Mouse (Mus musculus) heart, postnatal 0 days (tissue): ENCODE measurements around the gene Dusp12. TPM values are rescaled to one million over a fixed set of nuclear protein-coding genes. Genes with fewer than 3 reads are reported as not detected.

Experiments used
- ATAC-seq: fragments of 200-750 bp; cut with Nextera tagmentation; 2 replicates; pipeline ENCODE4 v1.8.0; 2017; ENCODE audit warnings: low read depth, moderate number of reproducible peaks, moderate library complexity; ENCODE audit not compliant: insufficient read depth
- DNase-seq: peaks from one replicate; pipeline ENCODE4 v3.0.0-alpha.2; 2016; ENCODE audit warnings: low spot score
- H3K27ac ChIP-seq: fragments of 300-500 bp; sonication (generic); 2 replicates; pipeline ENCODE4 v1.5.1; 2014; ENCODE audit warnings: low read depth, mild to moderate bottlenecking
- H3K27me3 ChIP-seq: fragments of 300-500 bp; sonication (generic); 2 replicates; pipeline ENCODE4 v1.6.1; 2014; ENCODE audit warnings: low read length, mixed read lengths; ENCODE audit not compliant: control insufficient read depth, insufficient read depth
- H3K36me3 ChIP-seq: fragments of 300-500 bp; sonication (generic); replicated peaks from 2 replicates; pipeline ENCODE4 v1.6.1; 2014; ENCODE audit warnings: low read length, mixed read lengths; ENCODE audit not compliant: control insufficient read depth, insufficient read depth
- H3K4me1 ChIP-seq: fragments of 300-500 bp; sonication (generic); 2 replicates; pipeline ENCODE4 v1.6.1; 2014; ENCODE audit warnings: antibody characterized with exemption; ENCODE audit not compliant: control insufficient read depth, insufficient read depth
- H3K4me2 ChIP-seq: fragments of 300-500 bp; sonication (generic); 2 replicates; pipeline ENCODE4 v1.6.1; 2014; ENCODE audit warnings: low read depth, mild to moderate bottlenecking, low read length, moderate library complexity
- H3K4me3 ChIP-seq: fragments of 300-500 bp; sonication (generic); 2 replicates; pipeline ENCODE4 v1.5.1; 2014; ENCODE audit warnings: low read depth, low read length
- H3K9ac ChIP-seq: fragments of 300-500 bp; sonication (generic); replicated peaks from 2 replicates; pipeline ENCODE4 v1.6.1; 2014; ENCODE audit warnings: low read depth, low read length, mixed read lengths
- H3K9me3 ChIP-seq: fragments of 300-500 bp; sonication (generic); replicated peaks from 2 replicates; pipeline ENCODE4 v1.6.1; 2016; ENCODE audit warnings: low read length; ENCODE audit not compliant: control insufficient read depth
- CTCF ChIP-seq: IDR thresholded peaks from 2 replicates; pipeline ENCODE4 v1.5.1; 2016; ENCODE audit warnings: antibody characterized with exemption, control low read depth, low read depth
- EP300 ChIP-seq: IDR thresholded peaks from 2 replicates; pipeline ENCODE4 v1.6.1; 2016; ENCODE audit warnings: antibody characterized with exemption, low read depth
- WGBS: fragments of 180-500 bp; shearing (Covaris S2); extraction: QIAGEN DNeasy Blood & Tissue Kit; methylation state at CpG from one replicate; pipeline ENCODE4 v1.1.7; 2014; 5-methylcytosine and 5-hydroxymethylcytosine counted together
- polyA plus RNA-seq: library from polyadenylated mRNA; unstranded; fragments of >200 nt; fragmentation: Nextera tagmentation; extraction: Ambion mirVana; gene quantifications from 2 replicates; pipeline ENCODE4 v1.2.1, GENCODE M21; 2015
- total RNA-seq: library from RNA; depleted of rRNA; stranded (reverse); fragments of >200 nt; gene quantifications from 2 replicates; pipeline ENCODE4 v1.2.3, GENCODE M21; 2014; ENCODE audit warnings: low replicate concordance

The Dusp12 gene
- total and polyA plus RNA-seq, 2 experiments from 2014 or later = 15.6 to 21.7 TPM

DNA sequence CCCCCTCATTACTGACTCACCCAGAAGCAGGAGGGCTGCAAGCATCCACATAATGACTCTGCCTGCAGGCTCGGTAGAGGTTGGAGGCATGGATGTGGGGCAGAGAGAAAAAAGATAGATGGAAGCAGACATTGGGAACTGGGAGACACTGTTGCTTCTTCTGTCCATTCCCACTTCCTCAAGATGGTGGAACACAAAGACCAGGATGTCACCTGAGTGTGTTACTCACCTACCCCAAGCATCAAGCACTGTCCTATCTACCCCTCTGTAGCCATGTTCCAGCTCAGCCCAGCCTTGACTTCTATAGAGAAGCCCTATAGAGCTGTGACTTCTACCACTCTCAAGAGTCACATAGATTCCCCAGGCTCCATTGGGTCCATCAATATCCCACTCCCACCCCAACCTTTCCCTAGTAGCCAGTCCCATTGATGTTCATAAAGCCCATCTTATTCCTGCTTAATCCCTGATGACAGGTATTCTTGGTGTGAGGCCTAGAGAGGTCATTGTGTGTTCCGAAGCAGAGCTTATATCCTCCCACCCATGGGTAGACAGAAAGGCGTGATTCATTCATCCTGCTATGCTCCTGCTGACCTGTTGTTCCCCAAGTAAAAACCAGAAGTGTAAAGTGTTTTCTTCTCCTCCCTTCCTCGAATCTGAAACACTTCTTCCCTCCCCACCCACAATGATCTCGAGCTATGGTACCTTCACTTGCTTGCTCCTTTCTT is 27.7 kb upstream of the Dusp12 start, which contains the start of gene Fcrlb:
Fcrlb (minus strand) TSS at position 51 of the 725 bp plus-strand sequence.
- ATAC-seq = no peak

DNA sequence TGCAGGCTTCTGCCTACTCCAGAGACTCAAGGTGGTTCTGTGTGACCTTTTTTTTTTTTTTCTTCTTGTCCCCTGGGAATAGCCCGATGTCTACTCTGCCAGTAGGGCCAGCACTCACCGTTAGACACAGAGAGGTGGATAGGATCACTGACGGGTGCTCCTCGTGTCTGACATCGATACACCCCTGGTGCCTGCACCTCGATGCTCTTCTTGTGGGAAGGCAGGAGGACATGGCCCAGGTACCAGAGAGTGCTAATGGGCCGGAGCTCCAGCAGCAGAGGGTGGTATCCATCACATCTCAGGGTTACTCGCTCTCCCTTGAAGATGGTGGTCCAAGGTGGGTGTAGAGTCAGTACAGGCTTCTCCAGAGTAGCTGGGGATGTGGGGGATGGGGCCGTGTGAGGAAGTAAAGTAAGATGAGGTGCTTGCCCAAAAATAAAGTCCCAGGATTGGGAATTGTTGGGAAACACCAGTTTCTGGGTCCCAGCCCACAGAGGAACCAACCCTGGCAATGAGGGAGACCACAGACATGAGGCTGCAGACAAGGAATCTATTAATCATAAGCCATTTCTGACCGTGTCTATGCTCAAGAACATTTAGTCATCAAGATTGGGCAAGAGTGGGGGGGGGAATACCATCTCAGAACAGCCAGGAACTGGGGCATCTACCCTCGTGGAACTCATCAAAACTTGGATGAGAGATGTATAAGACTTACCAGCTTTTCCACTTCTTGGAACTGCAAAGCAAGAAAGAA is 26.7 kb upstream of the Dusp12 start:
- Histone ChIP-seq H3K36me3 (no peaks in the 10 kb centered on the region), H3K27ac (no peak overlapping the region), H3K4me2 (no peak overlapping the region), H3K4me3 (no peak overlapping the region), H3K27me3 (peaks cover 28% of the 10 kb centered on the region), H3K9ac (no peak overlapping the region), H3K4me1 (peaks cover 20% of the 10 kb centered on the region), H3K9me3 (no peaks in the 10 kb centered on the region)
- ATAC-seq (no peak), DNase-seq (no peak)
- WGBS = 78% methylated on average over 11 of the region's 11 CpGs
- TF ChIP-seq CTCF (no peak), EP300 (no peak)

More for the DNA sequence above, 27.7 kb upstream of the Dusp12 start, which contains the start of gene Fcrlb:
- no peaks in the 10 kb centered on the region for H3K9me3 ChIP-seq
- H3K4me2 ChIP-seq = no peak within 1 kb of the TSS
- peaks cover 19% of the 10 kb centered on the region for H3K27me3 ChIP-seq
- peaks cover 12% of the 10 kb centered on the region for H3K4me1 ChIP-seq
- H3K9ac ChIP-seq = no peak within 1 kb of the TSS
- H3K4me3 ChIP-seq = no peak within 1 kb of the TSS
- DNase-seq = no peak
- H3K27ac ChIP-seq = no peak within 1 kb of the TSS
- no peak for TF ChIP-seq CTCF
- 73% methylated on average over 5 of the region's 5 CpGs for WGBS
- H3K36me3 ChIP-seq = no peaks in the 10 kb centered on the region

DNA sequence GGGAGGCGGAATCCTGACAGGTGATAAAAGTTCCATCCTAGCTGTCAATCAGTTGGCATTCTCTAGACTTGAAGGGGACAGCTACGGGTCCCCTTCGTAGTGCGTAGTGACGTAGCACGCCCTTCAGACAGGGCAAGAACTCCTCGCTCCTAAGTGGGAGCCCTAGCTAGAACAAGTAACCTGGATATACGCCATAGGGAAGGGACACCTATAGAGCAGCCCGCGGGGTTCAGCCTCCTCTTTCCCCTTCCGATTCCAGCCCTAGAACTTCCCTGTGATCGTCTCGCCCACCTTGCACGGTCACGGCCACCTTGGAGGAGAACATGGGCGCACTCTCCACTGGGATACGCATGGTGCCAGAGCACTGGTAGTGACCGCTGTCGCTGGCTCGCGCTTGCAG is 23.0 kb upstream of the Dusp12 start:
- no peak for ATAC-seq
- Histone ChIP-seq H3K9me3 (no peaks in the 10 kb centered on the region), H3K4me2 (peak overlapping the region; percentile 73), H3K27ac (no peak overlapping the region), H3K36me3 (no peaks in the 10 kb centered on the region), H3K27me3 (peaks cover 43% of the 10 kb centered on the region), H3K4me1 (peaks cover 13% of the 10 kb centered on the region), H3K9ac (no peak overlapping the region), H3K4me3 (peak overlapping the region; percentile 52)
- TF ChIP-seq CTCF = no peak
- DNase-seq = no peak
- 4% methylated on average over 21 of the region's 21 CpGs for whole genome bisulfite sequencing

DNA sequence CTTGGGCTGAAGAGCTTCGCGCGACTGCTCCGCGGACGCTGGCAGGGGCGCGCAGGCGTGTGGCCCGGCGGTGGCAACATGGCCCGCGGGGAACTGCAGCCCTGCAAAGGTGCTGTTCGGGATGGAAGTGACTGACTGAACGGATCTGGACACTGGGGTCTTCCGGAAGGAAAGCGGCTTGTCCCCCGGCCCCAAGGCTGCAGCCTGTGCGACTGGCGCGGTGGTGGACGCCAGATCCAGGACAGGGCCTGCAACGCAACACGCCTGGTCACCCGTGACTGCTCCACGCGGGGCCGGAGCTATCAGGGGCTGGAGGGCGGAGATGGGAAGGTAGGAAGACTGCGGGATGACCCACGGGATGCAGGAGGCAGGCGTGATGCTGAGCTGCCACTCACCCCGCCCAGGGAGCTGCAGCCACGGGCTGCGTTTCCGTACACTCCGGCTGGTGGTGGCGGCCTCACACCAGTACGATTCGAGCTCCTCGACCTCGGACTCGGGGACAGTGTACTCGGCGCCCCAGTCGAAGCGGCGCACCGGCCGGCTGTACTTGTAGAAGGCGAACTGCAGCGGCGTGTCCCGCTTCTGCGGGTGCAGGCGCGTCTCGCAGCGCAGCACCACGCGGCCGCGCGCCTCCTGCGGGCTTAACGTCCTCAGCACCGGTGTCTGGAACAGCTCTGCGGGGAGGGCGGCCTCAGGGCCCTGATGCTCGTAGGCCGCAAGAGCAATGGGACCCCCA is 22.3 kb upstream of the Dusp12 start:
- no peak overlapping the region for H3K27ac ChIP-seq
- H3K4me1 ChIP-seq = peaks cover 13% of the 10 kb centered on the region
- WGBS = 2% methylated on average over 71 of the region's 71 CpGs
- peak; percentile 61 for ATAC-seq
- no peaks in the 10 kb centered on the region for H3K36me3 ChIP-seq
- peak; percentile 22 for DNase-seq
- peak overlapping the region; percentile 52 for H3K4me3 ChIP-seq
- H3K27me3 ChIP-seq = peaks cover 38% of the 10 kb centered on the region
- no peaks in the 10 kb centered on the region for H3K9me3 ChIP-seq
- no peak for TF ChIP-seq CTCF
- no peak for TF ChIP-seq EP300
- H3K9ac ChIP-seq = 0 out of 2 replicates have a peak overlapping the region, but pooled peaks have one; percentile 28
- H3K4me2 ChIP-seq = peak overlapping the region; percentile 73

DNA sequence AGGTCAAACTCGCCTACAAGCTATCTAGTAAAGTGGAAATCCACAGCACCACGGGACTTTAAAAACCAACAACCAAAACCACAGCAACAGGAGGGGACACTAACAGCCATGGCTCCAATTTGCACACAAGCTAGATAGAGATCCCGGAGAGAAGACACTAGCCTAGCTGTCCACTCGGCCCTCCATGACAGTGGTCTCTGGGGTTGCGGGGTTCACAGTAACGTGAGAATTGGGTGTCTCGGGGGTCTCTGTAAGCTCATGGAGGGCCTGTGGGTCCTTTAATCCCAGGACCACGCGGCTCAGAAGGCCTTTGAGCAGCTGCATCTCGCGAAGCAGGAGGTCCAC is 21.7 kb upstream of the Dusp12 start:
- no peak overlapping the region for H3K9ac ChIP-seq
- no peaks in the 10 kb centered on the region for H3K9me3 ChIP-seq
- peaks cover 13% of the 10 kb centered on the region for H3K4me1 ChIP-seq
- TF ChIP-seq EP300 (no peak), CTCF (no peak)
- H3K27me3 ChIP-seq = peaks cover 39% of the 10 kb centered on the region
- no peaks in the 10 kb centered on the region for H3K36me3 ChIP-seq
- H3K4me2 ChIP-seq = peak overlapping the region; percentile 73
- 31% methylated on average over 11 of the region's 11 CpGs for WGBS
- no peak for ATAC-seq
- DNase-seq = no peak
- H3K4me3 ChIP-seq = peak overlapping the region; percentile 52
- no peak overlapping the region for H3K27ac ChIP-seq
